Mouse (Mus musculus) monocyte, adult 5-6 weeks (primary cell): Measurements from ENCODE around the gene Sycp2l. TPM values are rescaled to one million over a fixed set of nuclear protein-coding genes. Genes with fewer than 3 reads are reported as not detected.

Experiments used
- ATAC-seq: fragments of 153-309, 156-312 bp; replicated peaks from 2 replicates; pipeline ENCODE4 v1.8.0; 2017; ENCODE audit warnings: mild to moderate bottlenecking; ENCODE audit not compliant: low TSS enrichment, insufficient number of reproducible peaks, severe bottlenecking, poor library complexity, low FRiP score
- total RNA-seq: library from RNA; stranded (forward); fragments of 200-1000, 200-491, 200-594 nt; gene quantifications from 3 replicates; pipeline ENCODE4 v1.2.3, GENCODE M21; 2017

The Sycp2l gene
- not detected in 3 replicates for total RNA-seq

- ATAC-seq = no peak
These were observed at the start of gene Sycp2l for GRCm38 (mm10) chr13:41113940-41114339. Sycp2l (plus strand) TSS chr13:41114307.

GRCm38 (mm10) chr13:41067618-41068017 lies 46.5 kb upstream of the Sycp2l start:
- ATAC-seq = no peak

DNA sequence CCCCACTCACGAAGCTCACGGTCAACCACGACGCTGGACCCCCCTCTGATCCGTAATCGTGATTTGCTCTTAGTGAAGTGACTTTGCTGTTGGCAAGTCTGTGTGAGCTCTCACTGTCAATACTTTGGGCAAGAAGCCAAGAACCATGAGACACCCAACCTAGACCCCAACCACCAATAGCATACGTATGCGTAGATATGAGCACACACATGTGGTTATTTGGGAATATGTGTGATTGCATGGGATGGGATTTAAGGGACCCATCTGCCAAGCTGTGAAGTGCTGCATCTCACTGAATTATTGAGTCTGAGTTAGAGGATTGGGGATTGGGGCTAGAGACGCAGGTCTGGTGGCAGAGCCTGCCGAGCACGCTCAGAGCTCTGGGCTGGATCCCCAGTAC lies 42.5 kb upstream of the Sycp2l start:
- no peak for ATAC-seq

- ATAC-seq = peak; percentile 60
These were observed 40.3 kb upstream of the Sycp2l start for GRCm38 (mm10) chr13:41073819-41074218.

DNA sequence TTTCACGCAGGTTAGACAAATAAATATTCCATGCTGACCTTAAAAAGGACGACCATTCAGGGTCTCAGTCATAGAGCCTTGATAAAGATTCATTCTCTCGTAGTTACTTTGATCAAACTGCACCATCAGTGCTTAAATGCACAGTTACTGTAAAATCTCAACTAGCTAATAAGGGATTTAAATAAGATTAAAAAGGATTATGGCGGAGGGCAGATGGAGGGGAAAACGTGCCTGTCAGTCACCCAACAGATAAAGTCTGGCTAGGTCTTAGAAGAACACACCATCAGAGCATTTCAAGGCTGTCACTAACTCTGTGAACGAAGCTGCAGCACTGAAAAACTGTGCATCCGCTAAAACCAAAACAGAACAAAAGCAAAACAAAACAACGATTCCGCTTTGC lies 36.2 kb upstream of the Sycp2l start:
- no peak for ATAC-seq

- ATAC-seq = no peak
These were observed 35.3 kb upstream of the Sycp2l start for GRCm38 (mm10) chr13:41078690-41079420.

- ATAC-seq = no peak
These were observed 34.7 kb upstream of the Sycp2l start, which contains the start of gene Mak for GRCm38 (mm10) chr13:41079421-41079780. Mak (minus strand) TSS chr13:41079706.

GRCm38 (mm10) chr13:41079859-41080258 lies 34.2 kb upstream of the Sycp2l start:
- no peak for ATAC-seq

- no peak for ATAC-seq
These were observed 33.4 kb upstream of the Sycp2l start for GRCm38 (mm10) chr13:41080700-41081099.

DNA sequence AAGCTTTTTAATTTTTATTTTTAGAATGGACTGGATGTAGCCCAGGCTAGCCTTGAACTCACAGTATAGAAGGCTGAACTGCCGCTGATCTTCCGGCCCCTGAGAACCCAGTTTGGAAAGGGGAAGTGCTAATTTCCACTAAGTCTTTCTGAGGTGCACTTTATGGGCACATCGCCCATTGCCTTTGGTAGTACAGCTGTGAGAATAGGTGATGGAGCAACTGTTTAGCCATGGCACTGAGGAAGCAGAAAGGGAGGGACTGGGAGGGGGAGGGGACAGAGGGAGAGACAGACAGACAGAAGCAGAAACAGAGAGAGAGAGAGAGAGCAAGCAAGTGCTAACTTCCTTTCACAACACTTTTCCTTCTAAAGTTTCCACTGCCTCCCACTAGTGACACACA lies 29.6 kb upstream of the Sycp2l start:
- 0 out of 2 replicates have a peak, but pooled peaks have one; percentile 40 for ATAC-seq

DNA sequence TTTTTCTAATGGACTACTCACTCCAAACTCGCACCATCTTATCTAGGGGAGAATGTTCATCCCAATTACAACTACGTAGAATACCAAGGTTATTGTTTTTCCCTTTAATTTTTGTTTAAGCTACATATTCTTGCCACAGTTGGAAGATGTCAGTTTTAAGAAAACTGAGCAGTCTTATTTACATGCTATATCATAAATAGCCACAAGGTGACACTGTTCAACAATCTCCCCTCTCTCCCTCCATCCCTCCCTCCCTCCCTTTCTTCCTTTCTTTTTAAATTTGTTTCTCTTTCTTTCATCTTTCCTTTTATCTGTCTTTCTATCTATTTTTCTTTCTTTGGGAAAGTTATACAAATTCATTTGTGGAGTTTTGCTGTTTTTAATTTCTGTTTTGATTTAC lies 29.0 kb upstream of the Sycp2l start:
- ATAC-seq = no peak

DNA sequence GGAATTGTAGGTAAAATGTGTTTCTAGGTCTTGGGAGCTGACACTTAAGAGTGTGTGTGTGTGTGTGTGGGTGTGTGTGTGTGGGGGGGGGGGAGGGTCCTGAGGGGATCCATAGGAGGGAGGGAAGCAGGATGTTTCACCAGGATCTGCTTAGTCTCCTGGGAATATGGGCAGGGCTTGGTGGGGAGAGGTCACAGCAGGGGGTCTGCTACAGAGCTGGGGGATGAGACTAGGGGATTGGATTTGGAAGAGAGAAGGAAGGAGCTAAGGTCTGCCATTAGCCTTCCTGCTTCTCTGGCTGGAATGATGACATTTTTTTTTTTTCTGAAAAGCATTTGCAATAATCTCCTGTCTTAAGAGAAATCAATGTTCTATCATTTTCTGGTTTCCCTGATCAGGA lies 25.4 kb upstream of the Sycp2l start:
- no peak for ATAC-seq

DNA sequence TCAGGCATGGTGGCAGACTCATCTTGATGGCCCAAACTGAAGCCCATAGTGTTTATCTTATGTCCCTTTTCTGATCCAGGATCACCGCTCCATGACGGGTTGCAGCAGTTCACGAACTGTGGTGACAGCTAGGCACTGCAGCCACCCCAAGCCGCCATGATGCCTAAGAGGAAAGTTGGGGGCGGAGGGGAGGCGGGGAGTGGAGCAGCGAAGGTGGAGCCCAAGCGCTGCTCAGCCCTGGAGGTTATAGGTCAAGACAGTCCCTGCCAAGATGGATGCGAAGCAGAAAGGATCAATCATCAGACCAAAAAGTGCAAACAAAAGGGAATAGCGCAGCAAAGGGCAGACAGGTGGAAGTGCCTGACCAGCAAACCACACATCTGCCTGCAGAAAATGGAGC lies 22.8 kb upstream of the Sycp2l start:
- no peak for ATAC-seq

DNA sequence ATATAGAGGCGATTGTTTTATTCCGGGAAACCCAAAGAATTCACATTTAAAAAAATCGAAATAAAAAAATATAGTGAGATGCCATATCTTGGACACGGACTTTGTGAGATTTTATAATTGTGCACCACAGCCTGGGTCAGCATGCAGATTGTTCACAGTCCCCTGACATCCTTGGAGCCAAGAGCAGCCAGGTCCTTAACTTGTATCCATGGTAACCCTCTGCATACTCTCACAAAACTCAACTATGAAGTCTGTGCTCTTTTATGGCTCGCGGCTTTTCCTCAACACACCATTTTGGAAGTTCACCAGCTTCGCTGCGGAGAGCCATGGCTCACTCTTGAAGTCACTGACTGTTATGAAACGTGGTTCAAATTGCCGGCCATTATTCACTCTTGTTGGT lies 19.9 kb upstream of the Sycp2l start:
- no peak for ATAC-seq

- peak; percentile 90 for ATAC-seq
These were observed 16.6 kb upstream of the Sycp2l start for GRCm38 (mm10) chr13:41097324-41098058.

GRCm38 (mm10) chr13:41098325-41098724 lies 15.8 kb upstream of the Sycp2l start:
- no peak for ATAC-seq

- no peak for ATAC-seq
These were observed 14.1 kb upstream of the Sycp2l start for GRCm38 (mm10) chr13:41100031-41100430.

DNA sequence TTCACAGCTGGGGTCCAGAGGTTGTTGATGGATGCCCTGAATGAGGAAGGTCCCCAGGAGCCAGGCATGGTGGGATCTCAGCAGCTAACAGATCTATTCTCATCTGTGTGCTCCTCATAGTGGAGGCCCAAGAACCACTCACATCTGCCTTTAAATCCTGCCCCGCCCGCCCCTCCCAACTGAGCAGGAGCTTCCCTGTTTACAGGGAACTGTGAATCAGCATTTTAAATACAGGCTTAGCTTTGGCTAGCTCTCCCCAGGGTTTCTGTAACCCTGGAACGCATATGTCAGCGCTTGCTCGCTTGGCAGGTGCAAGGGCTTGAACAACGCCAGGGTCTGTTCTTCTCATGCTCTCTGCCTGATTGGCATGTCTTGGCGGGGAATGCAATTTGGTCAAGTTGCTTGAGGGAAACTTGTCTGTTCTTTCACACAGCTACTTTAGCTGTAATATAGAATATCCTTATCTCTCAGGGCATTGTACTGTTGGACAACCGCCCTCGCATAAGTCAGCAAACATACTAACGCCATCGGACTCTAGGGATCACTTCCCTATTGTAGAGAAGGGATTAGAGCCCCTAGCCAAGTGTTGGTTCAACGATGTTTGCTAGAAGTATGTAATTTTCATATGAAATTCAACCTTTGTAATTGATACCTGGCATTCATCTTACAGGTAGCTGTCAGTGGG lies 10.1 kb upstream of the Sycp2l start:
- ATAC-seq = no peak

DNA sequence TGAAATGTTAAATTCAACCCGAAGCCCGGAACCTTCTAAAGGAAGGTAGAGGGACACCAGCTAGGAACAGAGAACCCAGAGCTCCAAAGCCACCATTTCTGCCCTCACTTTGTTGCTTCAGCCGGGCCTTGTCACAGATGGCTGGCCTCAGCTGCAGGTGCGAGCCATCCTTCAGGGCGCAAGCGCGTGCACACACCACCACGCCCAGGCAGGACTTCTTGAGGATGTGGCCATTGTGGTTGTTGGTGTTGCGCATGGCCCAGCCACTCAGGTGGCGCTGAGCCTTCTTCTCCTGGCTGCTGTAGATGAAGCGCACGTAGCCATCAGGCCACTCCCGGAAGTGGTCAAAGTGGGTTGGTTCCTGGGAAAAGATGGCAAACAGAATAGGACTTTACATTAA lies 8.6 kb upstream of the Sycp2l start:
- no peak for ATAC-seq

DNA sequence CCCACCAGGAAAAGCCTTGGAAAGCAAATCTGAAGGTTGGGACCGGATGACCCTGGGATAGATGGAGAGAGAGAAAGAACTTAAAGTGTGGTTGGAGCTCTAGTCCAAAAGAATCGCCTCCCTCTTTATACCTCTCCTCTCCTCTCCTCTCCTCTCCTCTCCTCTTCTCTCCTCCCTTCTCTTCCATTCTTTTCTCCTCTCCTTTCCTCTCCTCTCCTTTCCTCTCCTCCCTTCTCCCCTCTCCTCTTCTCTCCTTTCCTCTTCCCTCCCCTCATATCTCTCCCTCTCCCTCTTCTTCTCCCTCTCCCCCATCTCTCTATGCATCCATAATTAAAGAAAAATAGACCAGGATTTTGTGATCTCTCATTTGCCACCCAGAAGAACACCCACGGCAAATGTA lies 3.2 kb upstream of the Sycp2l start, which contains the start of gene Gcm2:
Gcm2 (minus strand) TSS at position 101 of the 400 bp plus-strand sequence.
- ATAC-seq = no peak
